Mouse (Mus musculus) C2C12 (cell line): ENCODE measurements around the gene Vamp8. TPM values are rescaled to one million over a fixed set of nuclear protein-coding genes. Genes with fewer than 3 reads are reported as not detected.
A peak's percentile ranks its signal among the peaks of the same experiment; 100 is the strongest.

ENCODE experiments used
- H3K27me3 ChIP-seq: one replicate; pipeline ENCODE4 v1.6.1; 2011; ENCODE audit not compliant: control insufficient read depth, insufficient read depth, insufficient read length
- H3K36me3 ChIP-seq: one replicate; pipeline ENCODE4 v1.6.1; 2011; ENCODE audit not compliant: control insufficient read depth, insufficient read depth
- H3K4me3 ChIP-seq: one replicate; pipeline ENCODE4 v1.5.1; 2011; ENCODE audit warnings: mild to moderate bottlenecking, control low read depth; ENCODE audit not compliant: poor library complexity, insufficient read depth, severe bottlenecking
- H3K79me2 ChIP-seq: one replicate; pipeline ENCODE4 v1.6.1; 2011; ENCODE audit not compliant: control insufficient read depth, insufficient read depth
- H3K79me3 ChIP-seq: one replicate; pipeline ENCODE4 v1.6.1; 2011; ENCODE audit warnings: low read depth, control low read depth
- H3ac ChIP-seq: one replicate; pipeline ENCODE3; 2011; ENCODE audit warnings: low read depth; ENCODE audit not compliant: control insufficient read depth, insufficient read length
- CEBPB ChIP-seq: IDR thresholded peaks from one replicate; pipeline ENCODE4 v1.6.1; 2011; ENCODE audit warnings: low read depth, mild to moderate bottlenecking, control low read depth, moderate library complexity
- CTCF ChIP-seq: IDR thresholded peaks from one replicate; pipeline ENCODE4 v1.5.1; 2011; ENCODE audit not compliant: control insufficient read depth, insufficient read depth, insufficient read length
- FOSL1 ChIP-seq: IDR thresholded peaks from one replicate; pipeline ENCODE4 v1.8.0; 2011; ENCODE audit warnings: mild to moderate bottlenecking, low read length; ENCODE audit not compliant: poor library complexity, insufficient read depth, severe bottlenecking
- MAX ChIP-seq: IDR thresholded peaks from one replicate; pipeline ENCODE4 v1.6.1; 2011; ENCODE audit warnings: mild to moderate bottlenecking, control low read depth
- MYOD1 ChIP-seq: IDR thresholded peaks from one replicate; pipeline ENCODE4 v1.6.1; 2011; ENCODE audit warnings: low read depth; ENCODE audit not compliant: control insufficient read depth, insufficient read length
- MYOG ChIP-seq: IDR thresholded peaks from one replicate; pipeline ENCODE4 v1.6.1; 2011; ENCODE audit not compliant: control insufficient read depth, insufficient read length; ENCODE audit errors: extremely low read depth
- USF1 ChIP-seq: IDR thresholded peaks from one replicate; pipeline ENCODE4 v1.6.1; 2011; ENCODE audit warnings: low read depth, mild to moderate bottlenecking, control low read depth, moderate library complexity
- polyA plus RNA-seq: library from polyadenylated mRNA; unstranded; fragments of >200 nt; fragmentation: generic; extraction: Trizol; gene quantifications from one replicate; pipeline ENCODE4 v1.2.1, GENCODE M21; 2012; ENCODE audit warnings: missing spikeins

Gene Vamp8
- polyA plus RNA-seq, 1 experiment, result 147 TPM

GRCm38 (mm10) chr6:72419806-72420205, 29.3 kb upstream of the Vamp8 start:
- H3K36me3 ChIP-seq, result peaks cover 47% of the 10 kb centered on the region
- H3K27me3 ChIP-seq, result no peaks in the 10 kb centered on the region
- H3K4me3 ChIP-seq, result no peak overlapping the region
- H3K79me3 ChIP-seq, result peaks cover 7% of the 10 kb centered on the region
- H3ac ChIP-seq, result no peak overlapping the region
- peaks cover 19% of the 10 kb centered on the region for H3K79me2 ChIP-seq
- TF ChIP-seq MAX, result no peak
- TF ChIP-seq FOSL1, result no peak
- TF ChIP-seq CEBPB, result no peak
- TF ChIP-seq USF1, result no peak
- TF ChIP-seq MYOD1, result no peak
- TF ChIP-seq MYOG, result no peak
- TF ChIP-seq CTCF, result no peak

GRCm38 (mm10) chr6:72418279-72418678, 27.8 kb upstream of the Vamp8 start:
- H3K27me3 ChIP-seq, result no peaks in the 10 kb centered on the region
- no peak overlapping the region for H3K4me3 ChIP-seq
- TF ChIP-seq FOSL1 (no peak), USF1 (no peak), CEBPB (no peak), MYOG (no peak), CTCF (no peak), MAX (no peak), MYOD1 (no peak)
- peaks cover 7% of the 10 kb centered on the region for H3K79me3 ChIP-seq
- peaks cover 32% of the 10 kb centered on the region for H3K36me3 ChIP-seq
- H3K79me2 ChIP-seq, result peaks cover 27% of the 10 kb centered on the region
- H3ac ChIP-seq, result no peak overlapping the region

DNA sequence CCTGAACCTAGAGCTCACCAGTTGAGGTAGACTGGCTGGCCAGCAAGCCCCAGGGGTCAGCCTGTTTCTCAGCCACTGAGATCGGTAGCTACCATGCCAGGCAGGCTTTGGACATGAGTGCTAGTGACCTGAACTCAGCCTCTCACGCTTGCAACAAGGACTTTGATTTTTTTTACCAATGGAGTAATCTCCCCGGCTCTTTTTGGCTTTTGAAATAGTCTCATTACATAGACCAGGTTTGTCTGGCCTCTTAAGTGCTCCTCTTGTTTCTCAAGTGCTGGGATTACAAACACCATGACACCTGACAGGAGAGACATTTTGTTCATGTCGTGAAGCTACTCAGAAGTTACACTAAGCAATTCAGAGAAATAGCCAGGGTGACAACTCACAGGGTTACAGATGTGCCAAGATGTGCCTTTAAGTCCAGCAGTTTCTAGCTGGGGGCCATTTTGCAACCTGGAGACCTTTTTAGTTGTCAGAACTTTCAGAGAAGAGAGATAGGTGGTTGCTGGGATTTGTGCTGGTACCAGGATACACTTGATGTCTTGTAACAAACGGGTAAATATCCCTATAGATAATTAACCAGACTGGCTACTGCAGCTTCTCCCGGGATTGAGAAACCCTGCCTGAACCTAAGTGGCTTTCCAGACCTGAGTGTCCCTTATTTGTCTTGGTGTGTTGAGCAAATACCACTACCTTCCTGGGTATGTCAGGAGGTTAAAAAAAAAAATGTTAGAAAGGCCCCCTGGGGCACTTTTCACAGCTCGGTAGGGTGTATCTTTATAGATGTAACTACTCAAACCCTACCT, 25.7 kb upstream of the Vamp8 start:
- Histone ChIP-seq H3K27me3 (no peaks in the 10 kb centered on the region), H3K36me3 (peaks cover 20% of the 10 kb centered on the region), H3K79me2 (peaks cover 27% of the 10 kb centered on the region), H3ac (no peak overlapping the region), H3K79me3 (peaks cover 7% of the 10 kb centered on the region), H3K4me3 (no peak overlapping the region)
- TF ChIP-seq USF1 (no peak), FOSL1 (no peak), MAX (no peak), CEBPB (no peak), MYOG (no peak), CTCF (no peak), MYOD1 (no peak)

GRCm38 (mm10) chr6:72415181-72415580, 24.7 kb upstream of the Vamp8 start:
- TF ChIP-seq USF1 (no peak), FOSL1 (no peak), MYOD1 (no peak), MAX (no peak)
- H3K27me3 ChIP-seq, result no peaks in the 10 kb centered on the region
- H3K4me3 ChIP-seq, result no peak overlapping the region
- peaks cover 7% of the 10 kb centered on the region for H3K79me3 ChIP-seq
- no peak overlapping the region for H3ac ChIP-seq
- peaks cover 13% of the 10 kb centered on the region for H3K36me3 ChIP-seq
- H3K79me2 ChIP-seq, result peaks cover 27% of the 10 kb centered on the region

GRCm38 (mm10) chr6:72414076-72414756, 23.7 kb upstream of the Vamp8 start, which contains the start of gene Ggcx:
Ggcx (plus strand) TSS chr6:72414308.
- Histone ChIP-seq H3K79me2 (peaks cover 27% of the 10 kb centered on the region), H3ac (peak within 1 kb of the TSS; percentile 79), H3K36me3 (peaks cover 5% of the 10 kb centered on the region), H3K4me3 (peak within 1 kb of the TSS; percentile 76), H3K79me3 (peaks cover 7% of the 10 kb centered on the region), H3K27me3 (no peaks in the 10 kb centered on the region)
- TF ChIP-seq MYOD1 (no peak), FOSL1 (no peak), USF1 (no peak), MAX (no peak), CTCF (no peak), MYOG (no peak), CEBPB (no peak)
